Mouse (Mus musculus) heart, adult 11 months (tissue): Measurements from ENCODE around the gene Slc25a21.

ENCODE experiments used
- DNase-seq: peaks from one replicate; pipeline ENCODE4 v3.0.0; 2022

Slc25a21 gene

DNA sequence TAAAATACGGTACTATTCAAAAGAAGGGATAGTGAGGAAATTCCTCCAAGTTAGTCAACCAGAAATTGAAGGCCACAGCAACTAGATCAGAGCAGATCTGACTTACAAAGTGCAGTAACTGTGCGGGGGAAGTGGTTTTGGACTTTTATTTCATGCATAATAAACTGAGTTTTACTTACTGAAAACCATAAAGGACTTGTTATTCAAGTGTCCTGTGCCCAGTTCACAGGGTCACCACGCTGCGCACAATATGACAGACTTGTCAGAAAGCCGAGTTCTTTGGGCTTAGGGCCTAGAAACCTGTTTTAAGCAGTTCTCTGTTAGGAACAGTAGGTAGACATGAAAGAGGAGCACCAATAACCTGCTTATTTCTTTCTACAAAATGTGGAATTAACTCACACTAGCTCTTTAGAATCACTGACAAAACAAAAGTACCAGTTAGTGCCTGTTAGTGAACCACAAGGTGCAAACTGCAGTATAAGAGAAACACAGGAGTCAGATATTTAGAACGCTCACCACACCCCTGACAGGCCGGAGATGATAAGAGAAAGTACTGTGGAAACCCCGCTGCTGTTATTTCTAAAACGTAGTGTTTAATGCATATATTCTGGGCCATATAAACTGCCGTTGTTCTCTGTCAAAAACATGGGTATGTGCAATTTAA, at the start of gene Slc25a21:
Gene Slc25a21 (minus strand): TSS at position 110 of the 664 bp plus-strand sequence.
- DNase-seq: no peak

DNA sequence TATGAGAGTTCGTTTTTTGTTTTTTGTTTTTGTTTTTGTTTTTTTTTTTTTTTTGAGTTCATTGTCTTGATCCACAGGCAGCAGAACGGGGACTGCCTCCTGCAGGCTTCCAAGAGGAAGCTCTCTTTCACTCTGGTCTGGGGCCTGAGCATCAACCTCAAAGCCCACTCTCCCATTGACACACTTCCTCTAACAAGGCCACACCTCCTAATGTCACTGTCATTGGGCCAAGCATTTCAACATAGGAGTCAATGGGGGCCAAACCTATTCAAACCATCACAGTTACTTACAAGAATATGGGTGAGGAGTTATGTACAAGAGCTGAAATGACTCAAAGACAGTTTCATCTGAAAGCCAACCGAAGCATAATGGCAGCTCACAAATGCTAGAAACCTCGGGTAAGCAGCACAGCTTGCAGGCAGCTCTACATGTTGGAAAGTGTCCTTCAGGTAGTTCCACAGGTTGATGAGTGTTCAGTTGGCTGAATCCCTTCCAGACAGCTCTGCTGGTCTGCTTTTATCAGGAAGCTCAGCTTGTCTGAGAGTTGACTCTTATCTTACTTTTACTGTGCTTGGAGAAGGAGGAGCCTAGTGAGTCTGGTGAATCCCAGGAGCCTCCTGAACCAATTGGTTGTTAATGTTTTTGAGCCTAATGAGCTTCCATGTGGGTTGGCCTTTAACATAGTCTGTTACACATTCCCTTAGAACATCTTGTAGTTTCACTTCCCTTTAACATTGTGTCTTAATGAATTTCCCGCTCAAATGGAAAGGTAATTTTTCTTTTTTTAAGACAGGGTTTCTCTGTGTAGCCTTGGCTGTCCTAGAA, 46.6 kb upstream of the Slc25a21 start:
- no peak for DNase-seq

DNA sequence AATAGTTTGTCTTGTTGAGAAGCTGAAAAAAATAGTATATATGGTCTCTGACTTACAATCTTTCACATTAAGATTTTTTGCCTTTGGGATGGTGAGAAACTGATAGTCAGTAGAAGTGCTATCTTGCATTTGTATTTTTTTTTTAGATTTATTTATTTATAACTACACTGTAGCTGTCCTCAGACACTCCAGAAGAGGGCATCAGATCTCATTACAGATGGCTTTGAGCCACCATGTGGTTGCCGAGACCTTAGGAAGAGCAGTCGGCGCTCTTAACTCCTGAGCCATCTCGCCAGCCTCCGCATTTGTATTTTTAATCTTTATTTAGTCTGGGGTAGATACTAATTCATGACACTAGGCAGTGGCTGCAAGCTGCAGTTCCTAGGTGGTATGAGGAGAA, 36.1 kb upstream of the Slc25a21 start:
- DNase-seq: peak; percentile 65

DNA sequence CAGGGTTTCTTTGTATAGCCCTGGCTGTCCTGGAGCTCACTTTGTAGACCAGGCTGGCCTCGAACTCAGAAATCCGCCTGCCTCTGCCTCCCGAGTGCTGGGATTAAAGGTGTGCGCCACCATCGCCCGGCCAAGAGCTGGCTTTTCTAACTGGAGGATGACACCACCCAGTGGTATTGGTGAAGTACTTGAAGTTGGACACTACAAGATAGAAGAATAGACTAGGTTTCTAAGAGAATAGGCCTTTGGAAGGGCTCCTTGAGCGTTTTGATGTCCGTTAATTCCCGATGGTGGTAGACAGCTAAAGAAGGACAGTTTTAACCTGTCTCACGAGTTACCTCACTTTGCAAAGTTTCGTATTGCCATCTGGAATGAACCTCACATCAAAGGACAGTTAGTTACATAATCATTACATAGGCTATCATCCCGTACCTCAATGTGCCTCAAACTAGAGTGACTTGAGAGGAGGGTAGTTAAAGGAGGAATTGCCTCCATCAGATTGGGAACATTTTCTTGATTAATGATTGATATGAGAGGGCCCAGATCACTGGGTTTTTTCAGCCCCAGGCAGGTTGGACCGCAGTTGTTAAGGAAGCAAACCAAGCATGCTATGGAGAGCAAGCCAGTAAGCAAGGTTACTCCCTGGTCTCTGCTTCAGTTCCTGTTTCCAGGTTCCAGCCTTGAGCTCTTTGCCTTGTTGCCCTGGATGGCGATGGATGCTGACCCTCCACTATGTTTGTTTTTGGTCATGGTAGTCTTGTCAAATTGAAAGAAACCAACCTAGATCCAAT, 34.0 kb upstream of the Slc25a21 start:
- peak; percentile 87 for DNase-seq

DNA sequence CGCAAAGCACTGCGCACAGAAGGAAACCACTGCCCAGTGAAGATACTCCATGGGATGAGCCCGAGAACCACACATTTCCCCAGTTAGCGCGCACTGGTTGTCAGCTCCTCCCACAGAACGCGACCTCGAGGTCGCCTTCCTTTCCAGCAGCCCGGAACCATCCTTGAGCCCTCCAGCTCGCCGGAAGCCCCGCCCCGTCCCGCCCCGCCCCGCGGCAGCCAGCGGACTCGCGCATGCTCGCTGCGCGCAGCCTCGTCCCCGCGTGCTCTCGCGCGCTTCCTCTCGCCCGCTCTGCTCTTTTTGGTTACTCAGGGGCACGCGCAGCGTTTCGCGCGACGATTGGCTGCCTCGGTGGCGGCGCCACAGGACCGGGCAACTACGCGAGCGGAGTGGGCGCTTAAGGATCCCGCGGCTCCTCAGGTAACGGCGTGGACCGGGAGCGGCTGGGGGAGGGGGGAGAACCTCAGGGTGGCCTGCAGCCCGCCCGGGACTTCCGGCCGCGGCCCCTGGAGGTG, 33.0 kb upstream of the Slc25a21 start, which contains the start of the genes Prps1l3 and Mipol1:
Gene Prps1l3 (plus strand): TSS at position 221 of the 515 bp plus-strand sequence.
Gene Mipol1 (plus strand): TSS at position 236 of the 515 bp plus-strand sequence.
- DNase-seq: peak; percentile 99

DNA sequence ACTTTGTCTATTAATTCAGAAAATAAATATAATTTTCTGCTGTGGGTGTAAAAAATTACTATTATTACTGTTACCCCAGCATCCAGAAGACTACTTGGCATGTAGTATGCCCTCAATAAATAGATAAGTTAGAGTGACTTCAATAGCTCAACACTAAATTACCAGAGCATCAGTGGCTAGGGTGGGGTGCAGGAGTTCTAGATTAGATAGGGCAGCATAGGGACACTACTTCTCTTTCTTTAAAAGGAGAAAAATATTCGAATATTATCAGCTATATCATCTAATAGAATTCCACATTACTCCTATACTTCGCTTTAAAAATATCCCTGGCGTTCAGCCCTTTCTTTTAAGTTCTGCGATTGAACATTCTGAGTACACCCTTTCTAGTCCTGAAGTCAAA, 32.4 kb upstream of the Slc25a21 start:
- no peak for DNase-seq

DNA sequence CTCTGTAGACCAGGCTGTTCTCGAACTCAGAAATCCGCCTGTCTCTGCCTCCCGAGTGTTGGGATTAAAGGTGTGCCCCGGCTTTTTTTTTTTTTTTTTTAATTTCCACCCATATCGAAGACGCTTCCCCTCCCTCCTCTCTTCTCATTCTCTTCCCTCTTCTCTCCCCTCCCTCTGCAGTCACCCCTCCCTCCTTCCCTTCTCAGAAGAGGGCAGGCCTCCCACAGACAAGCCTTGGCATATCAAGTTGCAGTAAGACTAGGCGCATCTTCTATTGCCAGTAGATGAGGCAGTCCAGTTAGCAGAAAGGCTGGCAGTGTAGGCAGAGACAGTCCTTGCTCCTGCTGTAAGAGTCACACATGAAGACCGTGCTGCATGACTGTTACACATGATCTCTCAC, 30.5 kb upstream of the Slc25a21 start:
- DNase-seq: peak; percentile 19

DNA sequence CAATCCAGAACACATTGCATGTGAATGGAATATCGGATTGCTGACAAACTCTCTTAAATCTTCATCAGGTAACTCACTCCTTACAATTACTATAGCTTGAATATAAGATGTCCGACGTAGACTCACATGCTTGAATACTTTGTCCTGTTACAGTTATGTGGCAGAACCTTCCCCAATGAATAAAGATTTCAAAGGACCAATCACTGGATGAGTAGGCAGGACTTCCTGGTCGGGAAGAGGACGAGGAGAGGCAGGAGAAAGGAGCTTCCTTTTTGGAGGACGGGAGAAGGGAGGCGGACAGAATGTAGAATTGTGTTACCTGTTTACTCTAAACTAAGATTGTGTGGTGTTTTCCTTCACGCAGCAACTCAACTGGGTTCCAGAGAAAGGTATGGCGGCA, 29.1 kb upstream of the Slc25a21 start:
- DNase-seq: peak; percentile 61

DNA sequence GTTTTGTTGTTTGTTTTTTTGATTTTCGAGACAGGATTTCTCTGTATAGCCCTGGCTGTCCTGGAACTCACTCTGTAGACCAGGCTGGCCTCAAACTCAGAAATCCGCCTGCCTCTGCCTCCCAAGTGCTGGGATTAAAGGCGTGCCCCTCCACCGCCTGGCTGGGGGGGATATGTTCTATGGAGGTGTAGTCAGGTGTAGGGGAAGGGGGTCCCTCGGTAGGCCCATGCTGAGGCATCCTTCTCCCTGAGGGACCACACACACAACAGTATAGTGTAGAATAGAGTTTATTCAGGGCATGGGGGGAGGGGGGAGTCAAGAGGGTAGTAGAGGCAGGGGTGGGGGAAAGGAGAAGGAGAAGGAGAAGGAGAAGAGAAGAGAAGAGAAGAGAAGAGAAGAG, 15.2 kb upstream of the Slc25a21 start:
- DNase-seq: peak; percentile 18

DNA sequence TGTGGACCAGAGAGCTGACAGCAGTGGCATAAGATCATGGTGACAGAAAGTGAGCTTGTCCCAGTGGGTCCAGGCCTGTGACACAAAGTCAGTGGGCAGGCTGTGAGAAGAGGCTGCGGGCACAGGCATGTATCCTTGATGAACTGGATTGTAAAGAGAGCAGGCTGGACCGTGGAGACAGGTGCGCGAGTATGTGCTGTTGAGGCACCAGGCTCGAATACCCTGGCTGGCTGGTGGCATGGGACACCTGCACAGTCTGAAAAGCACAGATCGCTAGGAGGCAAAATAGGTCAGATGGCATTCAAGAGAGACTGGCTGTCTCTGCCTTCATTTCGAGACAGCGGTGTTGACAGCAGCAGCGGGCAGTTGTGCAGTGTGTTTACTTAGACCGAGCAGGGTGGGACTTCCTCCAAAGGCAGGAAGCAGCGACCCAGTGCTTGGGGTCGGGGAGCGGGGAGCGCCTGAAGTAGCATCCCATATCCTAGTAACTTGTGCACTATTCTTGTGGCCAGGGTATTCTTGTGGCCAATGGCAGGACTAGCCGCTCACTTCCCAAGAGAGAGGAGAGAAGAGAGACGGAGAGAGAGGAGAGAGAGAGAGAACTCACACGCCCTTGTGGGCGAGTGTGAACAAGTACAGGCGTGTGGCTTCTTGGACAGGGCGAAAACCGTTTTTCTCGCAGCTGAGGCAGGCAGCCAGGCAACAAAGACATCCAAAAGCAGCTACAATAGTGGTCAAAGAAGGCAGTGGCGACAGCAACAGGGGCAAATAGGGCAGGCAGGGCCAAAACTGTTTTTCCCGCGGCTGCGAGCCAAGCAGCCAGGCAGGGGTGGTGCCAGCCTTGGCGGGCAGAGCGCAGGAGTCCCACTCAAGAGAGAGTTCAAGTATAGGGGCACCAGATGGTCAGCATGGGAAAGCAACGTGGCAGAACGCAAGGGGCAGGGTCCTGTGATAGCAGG, 14.4 kb upstream of the Slc25a21 start:
- peak; percentile 94 for DNase-seq

DNA sequence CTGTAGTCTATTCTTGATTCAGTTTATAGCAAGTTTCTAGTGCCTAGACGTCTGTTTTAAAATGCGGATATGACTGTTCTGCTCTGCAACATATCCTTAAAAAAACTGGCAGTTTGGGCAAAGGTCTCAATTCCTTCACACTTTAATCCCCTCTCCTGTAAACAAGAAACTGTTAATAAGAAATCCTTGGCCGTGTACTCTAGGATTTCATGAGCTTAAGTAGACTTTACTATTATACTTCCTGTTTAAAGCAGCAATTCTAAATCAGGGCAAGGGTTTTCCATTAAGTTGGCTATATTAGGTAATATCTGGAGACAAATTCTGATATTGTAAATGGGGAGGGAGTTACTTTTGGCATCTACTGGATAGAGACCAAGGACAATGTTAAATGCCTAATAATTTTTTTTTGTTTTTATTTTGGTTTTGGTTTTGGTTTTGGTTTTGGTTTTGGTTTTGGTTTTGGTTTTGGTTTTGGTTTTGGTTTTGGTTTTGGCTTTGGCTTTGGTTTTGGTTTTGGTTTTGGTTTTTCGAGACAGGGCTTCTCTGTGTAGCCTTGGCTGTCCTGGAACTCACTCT, 7.1 kb upstream of the Slc25a21 start:
- DNase-seq: no peak

DNA sequence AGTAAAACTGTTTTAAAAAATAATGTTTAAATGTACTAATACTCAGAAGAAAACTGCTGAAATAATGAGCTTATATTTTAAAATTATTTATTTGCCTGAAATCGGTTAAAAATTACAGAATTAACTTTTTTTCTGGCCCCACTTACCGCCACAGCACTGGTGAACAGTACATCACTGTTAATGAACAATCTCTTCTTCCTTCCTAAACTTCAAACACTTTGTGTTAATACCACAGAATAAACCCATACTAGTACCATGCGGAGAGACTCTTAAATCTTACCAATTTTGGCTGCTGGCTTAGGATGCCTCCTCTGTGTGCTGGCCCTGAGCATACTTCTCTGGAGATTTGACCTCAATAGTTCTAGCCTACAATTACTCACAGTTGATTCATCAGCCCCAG, 4.6 kb upstream of the Slc25a21 start:
- DNase-seq: no peak

DNA sequence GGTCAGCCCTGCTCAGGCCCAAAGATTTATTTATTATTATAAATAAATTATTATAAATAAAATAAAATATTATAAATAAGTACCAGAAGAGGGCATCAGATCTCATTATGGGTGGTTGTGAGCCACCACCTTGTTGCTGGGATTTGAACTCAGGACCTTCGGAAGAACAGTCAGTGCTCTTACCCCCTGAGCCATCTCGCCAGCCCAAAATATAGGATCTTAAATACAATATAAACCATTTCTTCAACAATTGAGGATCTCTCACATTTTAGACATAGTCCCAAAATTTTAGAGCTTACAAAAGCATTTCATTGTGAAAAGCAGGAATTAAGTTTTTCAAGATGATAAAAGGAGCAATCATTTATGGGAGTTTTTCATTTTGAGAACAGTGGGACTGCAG, 2.2 kb upstream of the Slc25a21 start:
- no peak for DNase-seq

DNA sequence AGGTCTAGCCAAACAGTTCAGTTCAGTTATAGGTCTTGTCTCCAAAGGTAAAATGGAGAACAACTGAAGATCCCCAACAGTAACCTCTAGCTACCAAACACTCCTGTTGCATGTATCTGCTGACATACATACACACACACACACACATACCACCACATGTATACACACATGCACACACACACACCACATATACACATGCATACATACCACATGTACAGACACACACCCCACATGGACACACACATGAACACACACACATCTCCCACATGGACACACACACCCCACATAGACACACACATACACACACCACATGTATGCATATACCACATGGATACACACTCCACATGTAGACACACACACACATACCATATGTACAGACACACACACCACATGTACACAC, 997 bp upstream of the Slc25a21 start:
- DNase-seq: no peak

DNA sequence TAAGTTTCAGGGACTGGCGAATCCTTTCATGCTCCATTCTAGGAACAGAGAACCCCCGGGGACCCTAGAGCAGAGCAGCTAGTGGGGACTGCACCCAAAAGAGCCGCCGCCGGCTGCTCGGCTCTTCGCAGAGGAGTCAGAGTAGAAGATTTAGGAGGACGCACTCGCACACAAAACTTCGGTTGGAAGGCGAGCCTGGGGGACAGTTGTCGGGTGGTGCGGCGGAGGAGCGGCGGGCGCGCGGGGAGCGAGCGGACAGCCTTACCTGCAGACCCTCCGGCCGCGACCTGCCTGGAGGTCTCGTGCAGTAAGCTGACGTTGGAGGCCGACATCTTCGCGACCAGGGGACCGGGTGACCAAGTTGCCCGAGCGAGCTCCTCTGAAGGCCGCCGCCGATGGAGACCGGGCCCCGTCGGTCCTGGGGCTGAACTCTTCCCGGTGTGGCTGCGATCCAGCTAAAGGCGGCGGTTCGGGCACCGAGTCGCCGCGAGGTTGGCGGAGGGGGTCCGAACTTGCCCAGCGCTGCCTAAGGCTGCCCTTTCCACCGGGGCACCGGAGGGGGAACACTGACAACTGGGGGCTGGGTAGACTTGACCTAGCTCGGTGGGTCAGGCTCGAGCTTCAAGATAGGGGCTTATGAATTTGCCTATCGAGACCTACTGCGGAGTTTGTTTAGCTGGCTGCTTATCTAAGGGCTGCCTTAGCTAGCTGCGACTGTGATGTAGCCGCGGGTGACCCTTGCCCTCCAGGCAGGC, 487 bp downstream of the Slc25a21 start:
- DNase-seq: peak; percentile 91

DNA sequence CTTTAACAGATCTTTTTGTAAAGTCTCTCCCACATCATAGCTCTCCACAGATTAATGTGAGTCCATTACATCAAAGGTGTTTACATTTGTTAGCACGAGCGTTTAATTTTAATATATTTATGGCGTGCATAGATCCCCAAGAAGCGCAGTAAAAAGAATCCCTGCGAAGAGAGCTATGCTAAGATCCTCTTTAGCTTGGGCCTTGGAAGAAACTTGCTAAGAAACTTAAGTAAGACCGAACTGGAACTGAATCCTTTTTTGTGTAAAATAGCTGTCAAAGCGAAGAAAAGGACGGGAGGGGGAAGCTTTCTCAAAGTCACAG, 1.0 kb downstream of the Slc25a21 start:
- DNase-seq: no peak

DNA sequence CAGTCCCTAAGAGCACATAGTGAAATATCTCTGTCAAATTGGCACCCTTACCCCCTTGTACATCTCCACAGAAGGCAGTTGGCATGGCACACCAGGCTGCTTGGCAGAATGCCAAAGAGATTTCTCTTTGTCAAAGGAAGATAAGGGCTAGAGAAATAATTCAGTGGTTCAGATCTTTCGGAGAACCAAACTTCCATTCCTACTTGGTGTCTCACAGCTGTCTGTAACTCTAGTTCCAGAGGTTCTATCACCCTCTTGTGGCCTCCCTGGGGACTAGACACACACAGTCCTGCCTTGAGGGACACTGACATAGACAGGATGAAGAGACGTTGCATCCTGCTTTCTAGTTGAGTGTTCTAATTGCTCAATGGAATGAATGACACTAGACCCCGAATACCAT, 2.7 kb downstream of the Slc25a21 start:
- DNase-seq: no peak

DNA sequence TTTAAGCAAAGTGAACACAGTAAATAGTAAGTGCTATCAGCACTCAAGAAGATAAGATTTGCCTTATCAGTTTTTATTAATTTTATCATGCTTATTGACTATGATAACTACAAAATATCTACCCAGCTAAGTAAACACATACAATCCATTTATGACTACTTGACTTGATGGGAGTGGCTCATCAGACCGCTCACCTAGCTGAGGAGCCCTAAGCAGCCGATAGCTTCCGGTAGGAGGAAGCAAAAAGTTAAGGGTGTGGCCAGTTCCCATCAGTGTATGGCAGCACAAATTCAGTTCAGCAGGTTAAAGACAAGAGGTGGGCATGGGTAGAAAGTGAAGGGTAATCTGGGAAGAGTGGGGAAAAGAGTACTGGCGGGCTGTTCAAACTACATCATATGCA, 10.2 kb downstream of the Slc25a21 start:
- DNase-seq: no peak

DNA sequence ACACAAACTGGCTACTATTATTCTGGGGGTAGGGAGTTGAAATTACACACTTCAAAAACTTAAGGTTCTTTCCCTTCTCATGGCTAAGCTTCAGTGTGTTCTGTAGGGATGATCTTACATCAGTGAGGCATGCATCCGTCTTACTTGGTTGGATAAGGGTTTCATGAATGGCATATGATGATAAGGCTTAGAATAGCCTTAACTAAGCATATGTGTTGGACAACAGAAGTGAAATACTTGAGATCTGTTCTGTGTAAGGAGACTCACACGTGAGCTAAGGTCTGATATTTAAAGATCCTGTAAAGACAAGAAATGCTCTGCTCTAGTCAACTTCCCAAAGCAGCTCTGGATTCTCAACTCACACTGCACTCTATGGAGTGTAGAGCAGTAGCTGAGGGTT, 11.1 kb downstream of the Slc25a21 start:
- DNase-seq: no peak

DNA sequence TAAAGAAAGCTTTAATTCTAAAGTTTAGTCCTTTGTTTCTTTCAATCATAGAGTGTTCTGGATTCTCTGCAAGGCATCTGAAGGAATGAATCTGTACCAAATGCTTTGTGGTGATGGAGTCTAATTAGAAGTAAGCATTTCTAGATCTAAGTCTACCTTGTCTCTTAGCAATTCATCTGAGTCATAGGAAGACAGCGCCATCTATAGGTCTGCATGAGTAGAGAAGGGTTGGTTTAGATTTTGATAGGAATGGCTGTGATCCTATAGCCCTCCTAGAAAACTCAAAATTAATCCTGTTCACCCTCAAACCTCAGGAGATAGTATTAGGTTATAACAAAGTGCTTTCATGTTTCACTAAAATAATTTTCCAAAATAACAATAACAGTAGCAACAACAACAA, 11.8 kb downstream of the Slc25a21 start:
- no peak for DNase-seq
